In genomic region chr10:60168960-60169359, GRCm38 (mm10) we compare ENCODE assay signal across 29 mouse cellular contexts. TPM values are rescaled to one million over a fixed set of nuclear protein-coding genes. Genes with fewer than 3 reads are reported as not detected.
DNase-seq lines count a peak whose midpoint lies in the region; TF ChIP-seq lines count a peak whose summit lies in the region.
"Had no signal": no experiment of that assay in that cellular context is flagged by ENCODE, and none has a peak within 500 bp of the region (broad histone marks: within the 10 kb centered on the region; RNA-seq: fewer than 3 reads in every experiment).

No protein-coding gene starts in this region.

- no peaks in the 10 kb centered on the region for H3K9me3 ChIP-seq in embryonic facial prominence, embryonic 10.5 days
- H3K9me3 ChIP-seq: embryonic facial prominence, embryonic 15.5 days; forebrain, embryonic 12.5 days; heart, embryonic 12.5 days; hindbrain, embryonic 13.5 days; limb, embryonic 10.5 days; limb, embryonic 15.5 days; lung, embryonic 15.5 days; midbrain, embryonic 10.5 days; neural tube, embryonic 12.5 days; stomach, embryonic 15.5 days had no signal

- TF ChIP-seq POLR2A in bone marrow, adult 2 months (IDR thresholded peaks at IDR 0.05; ENCODE audit: borderline replicate concordance, control insufficient read depth, low read depth, low read length): no peak

- TF ChIP-seq CTCF in bone marrow, adult 2 months (IDR thresholded peaks at IDR 0.05; ENCODE audit: control insufficient read depth, insufficient read depth, low read length): no peak

- H3K27ac ChIP-seq in bone marrow, adult 2 months (ENCODE audit: control insufficient read depth, insufficient read depth, low read depth, low read length, poor library complexity): peak overlapping the region; percentile 96
- H3K27ac ChIP-seq in embryonic facial prominence, embryonic 10.5 days (replicated peaks): no peak overlapping the region
- H3K27ac ChIP-seq: embryonic facial prominence, embryonic 15.5 days; forebrain, embryonic 12.5 days; heart, adult 2 months; hindbrain, embryonic 13.5 days; kidney, postnatal 0 days; limb, embryonic 10.5 days; limb, embryonic 15.5 days; liver, embryonic 14.5 days; lung, embryonic 15.5 days; macrophage; midbrain, embryonic 10.5 days; neural tube, embryonic 12.5 days; stomach, embryonic 15.5 days had no signal

- DNase-seq in spleen, adult 18-20 months: peak; percentile 52 to 64
- DNase-seq in spleen, adult 12 weeks (ENCODE audit: low spot score): no peak
- DNase-seq in B cell, adult 2 months: peak; percentile 68 to 70
- peak; percentile 43 to 69 for DNase-seq in spleen, postnatal 4 days (ENCODE audit: low spot score in 2 of 2)
- no peak for DNase-seq in embryonic facial prominence, embryonic 10.5 days (ENCODE audit: low spot score)
- DNase-seq in neural tube, embryonic 10.5 days (ENCODE audit: extremely low spot score, low spot score): no peak
- DNase-seq: adrenal gland, postnatal 10 days; cerebellum, adult 11 months; cerebellum, postnatal 10 days; forebrain, postnatal 0 days; heart, adult 2 months; heart, postnatal 4 days; kidney, adult 8-10 months; kidney, postnatal 4 days had no signal

- peaks cover 5% of the 10 kb centered on the region; the same call in 1 of the 2 replicates for H3K4me1 ChIP-seq in bone marrow, adult 2 months (ENCODE audit: control insufficient read depth, insufficient read depth, low read length)
- peaks cover 7% of the 10 kb centered on the region; the same call in 1 of the 2 replicates for H3K4me1 ChIP-seq in embryonic facial prominence, embryonic 10.5 days
- H3K4me1 ChIP-seq: heart, embryonic 12.5 days; hindbrain, embryonic 13.5 days; neural tube, embryonic 12.5 days; stomach, embryonic 15.5 days had no signal

- H3K36me3 ChIP-seq in embryonic facial prominence, embryonic 10.5 days (replicated peaks): no peaks in the 10 kb centered on the region
- H3K36me3 ChIP-seq: embryonic facial prominence, embryonic 15.5 days; forebrain, embryonic 12.5 days; heart, embryonic 12.5 days; hindbrain, embryonic 13.5 days; limb, embryonic 10.5 days; limb, embryonic 15.5 days; lung, embryonic 15.5 days; midbrain, embryonic 10.5 days; neural tube, embryonic 12.5 days; stomach, embryonic 15.5 days had no signal

- no peak overlapping the region for H3K4me3 ChIP-seq in bone marrow, adult 2 months (replicated peaks; ENCODE audit: control insufficient read depth, low read depth, low read length)
- no peak overlapping the region for H3K4me3 ChIP-seq in embryonic facial prominence, embryonic 10.5 days
- H3K4me3 ChIP-seq: embryonic facial prominence, embryonic 15.5 days; forebrain, embryonic 12.5 days; heart, adult 2 months; heart, embryonic 12.5 days; hindbrain, embryonic 13.5 days; limb, embryonic 10.5 days; limb, embryonic 15.5 days; lung, embryonic 15.5 days; midbrain, embryonic 10.5 days; neural tube, embryonic 12.5 days; stomach, embryonic 15.5 days had no signal

- H3K27me3 ChIP-seq in embryonic facial prominence, embryonic 10.5 days (replicated peaks; ENCODE audit: low read depth, poor library complexity, severe bottlenecking): no peaks in the 10 kb centered on the region
- H3K27me3 ChIP-seq: embryonic facial prominence, embryonic 15.5 days; forebrain, embryonic 12.5 days; hindbrain, embryonic 13.5 days; limb, embryonic 15.5 days; lung, embryonic 15.5 days; neural tube, embryonic 12.5 days; Patski; stomach, embryonic 15.5 days had no signal

- WGBS in bone marrow, adult 2 months: 69% methylated on average over 3 of the region's 3 CpGs
- WGBS in embryonic facial prominence, embryonic 10.5 days: 62% methylated on average over 3 of the region's 3 CpGs

RNA-seq across cellular contexts. Expression of gene Chst3, which starts 50.1 kb away (rescaled TPM):
- polyA plus RNA-seq in bone marrow, adult 2 months (2011; ENCODE audit: insufficient read depth, insufficient read length, low replicate concordance, missing spikeins): 11.9 and 16.5 TPM in 2 replicates
- 1.8 and 1.9 TPM in 2 replicates for polyA plus RNA-seq in embryonic facial prominence, embryonic 10.5 days (2016; fragmentation: Nextera tagmentation; extraction: Ambion mirVana)

Comparison
In these comparisons a context has a peak if more than half of its experiments do, and no peak if none do; other contexts are left out.
1. DNase-seq: peak in spleen, adult 18-20 months (2 of 2), B cell, adult 2 months (2 of 2) and spleen, postnatal 4 days (2 of 2); none in spleen, adult 12 weeks (single experiment), embryonic facial prominence, embryonic 10.5 days (single experiment) and neural tube, embryonic 10.5 days (single experiment).